ENCODE assay signal across 8 mouse cellular contexts in genomic region chr2:167851216-167851896, GRCm38 (mm10).
A peak's percentile ranks its signal among the peaks of the same experiment; 100 is the strongest.
DNase-seq lines count a peak whose midpoint lies in the region; ATAC-seq and TF ChIP-seq lines count a peak whose summit lies in the region.

No protein-coding gene starts in this region.

- no peak overlapping the region for H3K4me2 ChIP-seq in forebrain, embryonic 11.5 days (ENCODE audit: low read depth, low read length, severe bottlenecking)
- H3K4me2 ChIP-seq in forebrain, embryonic 13.5 days: no peak overlapping the region
- H3K4me2 ChIP-seq in kidney, postnatal 0 days (ENCODE audit: low read length): no peak overlapping the region

- no peaks in the 10 kb centered on the region for H3K27me3 ChIP-seq in forebrain, embryonic 11.5 days (ENCODE audit: control insufficient read depth, insufficient read depth, low read length)
- H3K27me3 ChIP-seq in forebrain, embryonic 13.5 days: no peaks in the 10 kb centered on the region
- no peaks in the 10 kb centered on the region for H3K27me3 ChIP-seq in heart, adult 2 months (ENCODE audit: control insufficient read depth, insufficient read depth, low read length)
- no peaks in the 10 kb centered on the region for H3K27me3 ChIP-seq in kidney, postnatal 0 days (ENCODE audit: insufficient read depth, low read length)

- H3K4me1 ChIP-seq in forebrain, embryonic 11.5 days (replicated peaks; ENCODE audit: control insufficient read depth, insufficient read depth, low read length): peaks cover 5% of the 10 kb centered on the region; the same call in 1 of the 2 replicates
- no peaks in the 10 kb centered on the region for H3K4me1 ChIP-seq in forebrain, embryonic 13.5 days
- H3K4me1 ChIP-seq in heart, adult 2 months (ENCODE audit: control insufficient read depth, insufficient read depth, low read length): peaks cover 29% of the 10 kb centered on the region
- peaks cover 20% of the 10 kb centered on the region for H3K4me1 ChIP-seq in kidney, postnatal 0 days (replicated peaks; ENCODE audit: insufficient read depth, low read length)

- no peaks in the 10 kb centered on the region for H3K9me3 ChIP-seq in forebrain, embryonic 11.5 days (ENCODE audit: control insufficient read depth, low read length)
- no peaks in the 10 kb centered on the region for H3K9me3 ChIP-seq in forebrain, embryonic 13.5 days (replicated peaks)
- no peaks in the 10 kb centered on the region for H3K9me3 ChIP-seq in kidney, postnatal 0 days (replicated peaks; ENCODE audit: low read length)

- H3K4me3 ChIP-seq in forebrain, embryonic 11.5 days (ENCODE audit: low read depth, low read length): no peak overlapping the region
- H3K4me3 ChIP-seq in forebrain, embryonic 13.5 days: no peak overlapping the region
- H3K4me3 ChIP-seq in heart, adult 2 months: no peak overlapping the region
- H3K4me3 ChIP-seq in kidney, postnatal 0 days (replicated peaks; ENCODE audit: low read depth, low read length): no peak overlapping the region

- no peak for TF ChIP-seq POLR2A in heart, adult 2 months (IDR thresholded peaks at IDR 0.05; ENCODE audit: insufficient read depth, low read depth, low read length)

- no peak for DNase-seq in forebrain, embryonic 11.5 days (ENCODE audit: low spot score)
- DNase-seq in heart, adult 2 months: peak; percentile 72 to 85
- DNase-seq in kidney, postnatal 0 days (ENCODE audit: low spot score): peak; percentile 71
- no peak for DNase-seq in urinary bladder, adult 2 months (ENCODE audit: low spot score)
- DNase-seq in spleen, postnatal 10 days (ENCODE audit: low spot score in 2 of 2): no peak

- H3K36me3 ChIP-seq in forebrain, embryonic 11.5 days (ENCODE audit: control insufficient read depth, insufficient read depth, low read length): no peaks in the 10 kb centered on the region
- H3K36me3 ChIP-seq in forebrain, embryonic 13.5 days (ENCODE audit: poor library complexity, severe bottlenecking): no peaks in the 10 kb centered on the region
- H3K36me3 ChIP-seq in heart, adult 2 months (ENCODE audit: control insufficient read depth, insufficient read depth, low read length): no peaks in the 10 kb centered on the region
- no peaks in the 10 kb centered on the region for H3K36me3 ChIP-seq in kidney, postnatal 0 days (ENCODE audit: insufficient read depth, low read length)

- 29% methylated on average over 11 of the region's 11 CpGs for WGBS in forebrain, embryonic 11.5 days
- 29% methylated on average over 11 of the region's 11 CpGs for WGBS in forebrain, embryonic 13.5 days
- 18% methylated on average over 11 of the region's 11 CpGs for WGBS in heart, adult 2 months
- WGBS in kidney, postnatal 0 days: 22% methylated on average over 11 of the region's 11 CpGs

- no peak for ATAC-seq in forebrain, embryonic 11.5 days (replicated peaks; ENCODE audit: low FRiP score)
- ATAC-seq in forebrain, embryonic 13.5 days: no peak
- peak; percentile 23; the same call in 1 of the 2 replicates for ATAC-seq in kidney, postnatal 0 days (replicated peaks; ENCODE audit: low FRiP score, low read depth)
- peak; percentile 77 for ATAC-seq in megakaryocyte progenitor cell, adult 5-6 weeks (replicated peaks; ENCODE audit: poor library complexity)
- ATAC-seq in erythroblast, adult 5-6 weeks (replicated peaks; ENCODE audit: low FRiP score, poor library complexity, severe bottlenecking): no peak

- H3K27ac ChIP-seq in forebrain, embryonic 11.5 days (ENCODE audit: low read depth, low read length): no peak overlapping the region
- no peak overlapping the region for H3K27ac ChIP-seq in forebrain, embryonic 13.5 days
- H3K27ac ChIP-seq in heart, adult 2 months: peak overlapping the region; percentile 88
- H3K27ac ChIP-seq in kidney, postnatal 0 days: peak overlapping the region; percentile 43

- no peak for TF ChIP-seq CTCF in heart, adult 2 months (IDR thresholded peaks at IDR 0.05)
- no peak for TF ChIP-seq CTCF in kidney, postnatal 0 days (IDR thresholded peaks at IDR 0.05; ENCODE audit: low read depth)

- TF ChIP-seq EP300 in heart, adult 2 months (IDR thresholded peaks at IDR 0.05; ENCODE audit: insufficient read depth, low read depth, low read length): peak; percentile 93

- intact Hi-C loops in heart, adult 2 months (cut with DNase I): loop anchor here (10.0 kb wide), 1 partner anchor 87 kb away; no protein-coding TSS in a partner anchor

- H3K79me2 ChIP-seq in heart, adult 2 months (replicated peaks; ENCODE audit: control insufficient read depth, insufficient read depth, low read length): no peaks in the 10 kb centered on the region

- H3K9ac ChIP-seq in forebrain, embryonic 11.5 days (ENCODE audit: low read length): peak overlapping the region; percentile 12; the same call in 1 of the 2 replicates
- H3K9ac ChIP-seq in forebrain, embryonic 13.5 days: no peak overlapping the region
- H3K9ac ChIP-seq in heart, adult 2 months (ENCODE audit: low read depth, low read length): no peak overlapping the region
- H3K9ac ChIP-seq in kidney, postnatal 0 days (ENCODE audit: low read depth, low read length): no peak overlapping the region

Comparison
In these comparisons a context has a peak if more than half of its experiments do, and no peak if none do; other contexts are left out.
1. ATAC-seq: peak in kidney, postnatal 0 days (single experiment) and megakaryocyte progenitor cell, adult 5-6 weeks (single experiment); none in forebrain, embryonic 11.5 days (single experiment), forebrain, embryonic 13.5 days (single experiment) and erythroblast, adult 5-6 weeks (single experiment).
2. DNase-seq: peak in heart, adult 2 months (2 of 2) and kidney, postnatal 0 days (single experiment); none in forebrain, embryonic 11.5 days (single experiment), urinary bladder, adult 2 months (single experiment) and spleen, postnatal 10 days (0 of 2).
3. H3K27ac ChIP-seq: peak in heart, adult 2 months (single experiment) and kidney, postnatal 0 days (single experiment); none in forebrain, embryonic 11.5 days (single experiment) and forebrain, embryonic 13.5 days (single experiment).